Mouse (Mus musculus) left cerebral cortex, adult 11 months (tissue): ENCODE measurements around the gene Psen1.

Experiments used
- DNase-seq: peaks from one replicate; pipeline ENCODE4 v3.0.0; 2022; ENCODE audit warnings: low spot score

Psen1 gene

GRCm38 (mm10) chr12:83726510-83727308 lies 38.8 kb downstream of the Psen1 start:
- no peak for DNase-seq

DNA sequence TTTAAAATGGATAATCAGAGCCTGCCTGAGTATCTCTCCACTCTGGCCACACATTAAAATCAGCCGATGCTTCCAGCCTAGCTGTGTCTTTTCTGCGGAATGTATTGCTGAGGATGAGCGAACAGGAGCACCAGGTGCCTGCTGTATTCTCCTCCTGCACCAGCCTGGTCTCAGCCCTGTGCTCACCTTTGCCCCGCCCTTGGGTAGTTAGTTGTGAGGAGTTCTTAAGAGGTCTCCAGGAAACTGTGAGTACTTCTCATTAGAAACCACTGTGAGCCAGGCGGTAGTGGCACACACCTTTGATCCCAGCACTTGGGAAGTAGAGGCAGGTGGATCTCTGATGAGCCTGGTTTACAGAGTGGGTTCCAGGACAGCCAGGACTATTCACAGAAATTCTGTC lies 44.3 kb downstream of the Psen1 start:
- no peak for DNase-seq

DNA sequence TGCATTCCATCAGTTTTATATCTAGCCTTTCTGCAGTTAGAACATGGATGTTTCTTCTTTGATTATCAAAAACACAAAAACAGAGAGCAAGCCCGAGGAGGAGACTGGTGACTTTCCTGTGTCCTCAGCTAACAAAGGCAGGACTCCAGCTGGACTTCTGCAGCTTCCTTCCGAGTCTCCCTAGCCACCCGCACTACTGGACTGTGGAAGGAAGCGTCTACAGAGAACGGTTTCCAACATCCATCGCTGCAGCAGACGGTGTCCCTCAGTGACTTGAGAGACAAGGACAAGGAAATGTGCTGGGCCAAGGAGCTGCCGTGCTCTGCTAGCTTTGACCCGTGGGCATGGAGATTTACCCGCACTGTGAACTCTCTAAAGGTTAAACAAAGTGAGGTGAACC lies 46.1 kb downstream of the Psen1 start:
- DNase-seq = no peak

DNA sequence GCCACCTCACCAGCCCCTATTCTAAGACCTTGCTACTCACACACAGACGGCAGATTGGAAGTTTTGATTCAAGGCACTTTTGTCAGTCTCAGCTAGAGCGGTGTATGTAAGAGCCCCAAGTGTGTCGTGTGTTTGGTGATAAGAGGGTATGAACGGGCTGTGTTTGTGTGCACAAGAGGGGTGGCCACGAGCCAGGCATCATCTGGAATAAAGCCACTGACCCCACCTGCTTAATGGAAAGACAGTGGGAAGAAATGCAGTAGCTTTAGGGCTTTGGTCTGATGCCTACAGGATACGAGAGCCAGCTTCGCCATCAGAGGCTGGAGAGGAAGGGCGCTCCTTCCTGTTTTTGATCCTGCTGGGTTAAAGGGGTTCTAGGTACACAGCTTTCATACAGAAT lies 48.3 kb downstream of the Psen1 start:
- DNase-seq = no peak

GRCm38 (mm10) chr12:83738651-83739050 lies 50.7 kb downstream of the Psen1 start:
- no peak for DNase-seq

- DNase-seq = no peak
These were observed 53.8 kb downstream of the Psen1 start for GRCm38 (mm10) chr12:83741722-83742121.

GRCm38 (mm10) chr12:83742834-83743233 lies 54.9 kb downstream of the Psen1 start:
- DNase-seq = no peak

GRCm38 (mm10) chr12:83743712-83744111 lies 55.8 kb downstream of the Psen1 start:
- DNase-seq = no peak

GRCm38 (mm10) chr12:83749186-83749585 lies 61.2 kb downstream of the Psen1 start:
- no peak for DNase-seq

- no peak for DNase-seq
These were observed 64.5 kb downstream of the Psen1 start for GRCm38 (mm10) chr12:83752495-83752894.

DNA sequence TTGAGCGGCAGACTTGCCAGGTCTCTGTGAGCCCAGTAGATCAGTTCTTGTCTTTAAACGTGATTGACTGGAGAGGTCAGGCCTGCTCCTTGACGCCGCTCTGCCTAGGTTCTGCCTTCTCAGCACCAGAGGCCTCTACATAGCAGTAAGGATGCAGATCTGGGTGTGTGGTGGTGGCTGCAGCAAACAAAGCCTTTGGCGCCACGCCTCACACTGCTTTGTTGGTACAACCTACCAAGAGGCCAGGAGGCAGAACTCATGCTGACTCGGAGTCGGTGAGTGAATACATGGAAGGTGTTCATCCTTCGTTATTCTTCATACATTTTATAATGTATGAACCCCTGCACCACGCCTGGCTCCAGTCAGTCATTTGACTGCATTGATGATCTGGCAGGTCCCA lies 70.8 kb downstream of the Psen1 start:
- DNase-seq = no peak

DNA sequence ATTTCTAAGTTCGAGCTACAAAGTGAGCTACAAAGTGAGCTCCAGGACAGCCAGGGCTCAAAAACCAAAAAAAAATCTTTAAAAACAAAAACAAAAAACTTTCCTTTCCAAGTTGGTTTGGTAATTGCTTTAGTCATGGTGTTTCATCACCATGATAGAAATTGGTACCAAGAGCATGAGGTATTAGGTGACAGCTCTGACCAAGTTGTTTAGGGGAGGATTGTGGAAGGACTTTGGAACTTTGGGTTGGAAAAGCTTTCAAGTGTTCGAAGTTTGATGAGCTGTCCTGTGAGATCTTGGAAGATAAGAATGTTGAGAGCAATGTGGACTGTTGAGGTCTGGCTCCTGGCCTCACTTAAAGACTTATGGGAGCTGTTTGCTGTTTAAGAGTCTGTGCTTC lies 72.2 kb downstream of the Psen1 start:
- DNase-seq = no peak

- no peak for DNase-seq
These were observed 74.8 kb downstream of the Psen1 start for GRCm38 (mm10) chr12:83762706-83763105.

- no peak for DNase-seq
These were observed 75.5 kb downstream of the Psen1 start, which contains the start of gene Papln for GRCm38 (mm10) chr12:83763311-83764043. Gene Papln (plus strand): TSS chr12:83763634.

GRCm38 (mm10) chr12:83764044-83764365 lies 76.1 kb downstream of the Psen1 start:
- DNase-seq = no peak

DNA sequence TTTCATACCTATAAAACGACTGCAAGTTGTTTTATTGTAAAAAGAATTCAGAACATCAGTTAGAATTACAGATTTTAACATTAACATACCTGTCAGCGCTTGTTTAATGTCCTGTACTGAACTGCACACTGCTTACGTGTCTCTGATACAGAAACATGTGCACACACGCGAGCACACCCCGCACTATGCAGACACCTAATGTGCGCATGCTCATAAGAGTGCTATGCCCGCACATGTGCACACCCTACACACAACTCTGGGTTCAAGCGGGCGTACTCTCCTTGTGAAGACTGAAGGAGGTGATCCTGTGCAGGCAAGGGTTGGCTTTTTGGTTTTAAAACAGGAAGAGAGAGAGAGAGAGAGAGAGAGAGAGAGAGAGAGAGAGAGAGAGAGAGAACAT lies 76.6 kb downstream of the Psen1 start:
- no peak for DNase-seq

DNA sequence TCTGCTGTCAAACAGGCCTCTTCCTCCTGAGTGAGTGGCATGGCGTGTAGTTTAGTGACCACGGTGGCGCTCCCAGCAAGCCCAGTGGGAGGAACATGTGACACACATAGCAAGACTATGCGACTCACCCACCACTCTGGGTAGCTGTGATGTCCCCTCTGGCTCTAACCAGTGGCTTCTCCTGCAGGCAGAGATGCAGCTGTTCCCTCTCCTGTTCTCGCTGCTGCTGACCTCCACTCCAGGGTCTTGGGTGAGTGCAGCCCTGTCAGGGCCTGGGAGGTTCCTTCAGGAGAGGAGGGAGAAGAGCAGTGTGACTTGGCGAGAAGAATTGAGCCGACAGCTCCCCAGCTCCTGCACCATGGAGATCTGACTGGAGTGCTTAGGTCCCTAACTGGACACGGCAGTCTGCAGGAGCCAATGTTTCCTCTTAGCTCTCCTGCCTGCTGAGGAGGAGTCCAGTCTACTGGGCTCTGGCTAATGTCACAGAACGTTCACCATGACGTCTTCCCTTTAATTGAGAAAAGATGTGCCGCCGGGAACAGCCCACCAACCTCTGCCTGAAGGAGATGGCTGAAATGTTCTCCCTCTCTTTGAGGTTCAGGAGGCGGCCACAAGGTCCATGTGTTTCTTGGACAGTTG lies 78.1 kb downstream of the Psen1 start:
- no peak for DNase-seq

GRCm38 (mm10) chr12:83767833-83768232 lies 79.9 kb downstream of the Psen1 start:
- DNase-seq = no peak

GRCm38 (mm10) chr12:83768235-83768899 lies 80.4 kb downstream of the Psen1 start:
- DNase-seq = no peak

DNA sequence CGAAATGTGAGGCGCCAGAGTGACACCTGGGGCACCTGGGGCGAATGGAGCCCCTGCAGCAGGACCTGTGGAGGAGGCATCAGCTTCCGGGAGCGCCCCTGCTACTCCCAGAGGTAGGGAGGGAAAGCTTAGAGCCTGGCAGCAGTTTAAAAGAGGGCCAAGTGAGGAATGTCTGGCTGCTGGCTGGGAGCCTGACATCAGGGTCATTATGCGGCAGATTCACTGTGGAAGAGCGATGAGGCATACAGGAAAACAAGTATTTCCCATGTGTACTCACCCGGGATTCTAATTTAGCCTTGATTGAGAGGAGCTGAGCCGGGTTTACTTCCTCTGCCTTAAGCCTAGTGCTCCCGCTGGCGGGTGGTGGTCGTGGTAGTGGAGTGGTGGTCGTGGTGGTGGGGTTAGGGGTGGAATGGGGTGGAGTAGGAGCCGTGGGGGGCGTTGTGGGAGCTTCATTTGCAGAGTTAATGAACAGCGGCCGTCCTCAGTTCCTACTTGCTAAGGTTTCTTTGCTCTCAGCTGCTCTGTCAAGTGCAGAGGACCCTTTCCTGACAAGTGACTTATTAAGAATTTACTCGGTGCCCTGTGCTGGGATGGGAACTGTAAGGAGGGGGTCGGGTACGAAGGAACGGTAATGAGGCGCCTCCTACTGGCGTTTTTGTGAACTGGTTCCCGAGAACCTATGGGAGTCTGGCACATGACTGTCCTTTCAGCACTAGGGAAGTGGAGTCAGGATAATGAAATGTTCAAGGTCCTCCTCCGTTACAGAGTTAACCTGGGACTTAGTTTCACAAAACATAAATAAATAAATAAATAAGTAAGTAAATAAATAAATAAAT lies 82.7 kb downstream of the Psen1 start:
- DNase-seq = no peak

DNA sequence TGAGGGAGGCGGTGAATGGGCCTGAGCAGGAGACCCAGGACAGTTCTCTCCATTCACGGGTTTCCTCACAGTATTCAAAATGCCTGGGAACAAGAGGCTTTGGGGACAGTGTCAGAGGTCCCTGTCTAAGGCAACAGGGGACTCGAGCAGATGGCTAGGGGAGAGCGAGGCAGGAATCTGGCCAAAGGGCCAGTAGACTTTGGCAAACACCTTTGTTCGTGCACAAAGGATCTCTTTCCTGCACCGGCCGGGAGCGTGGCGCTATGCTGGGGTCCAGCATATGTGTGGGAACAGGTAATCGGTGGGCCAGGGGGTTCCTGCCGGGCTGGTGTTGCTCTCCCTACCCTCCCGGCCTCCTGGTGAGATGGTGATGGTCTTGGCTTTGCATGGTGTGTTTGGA lies 87.7 kb downstream of the Psen1 start:
- no peak for DNase-seq

- no peak for DNase-seq
These were observed 88.8 kb downstream of the Psen1 start for GRCm38 (mm10) chr12:83776766-83777165.
